Mouse (Mus musculus) regulatory T cell (primary cell): Measurements from ENCODE around the gene Heca.
"Not testable (repeated sequence)": the region's sequence is repeated elsewhere in the genome, so short reads cannot be mapped to it uniquely, and the experiment has no call there.

ENCODE experiments used
- in situ Hi-C: fragments of 300-600 bp; cut with MboI, MseI; formaldehyde crosslinking; loops from one replicate; pipeline ENCODE4 v1.15.1; 2025; ENCODE audit warnings: high pct_unique_total_duplicates

Gene Heca

DNA sequence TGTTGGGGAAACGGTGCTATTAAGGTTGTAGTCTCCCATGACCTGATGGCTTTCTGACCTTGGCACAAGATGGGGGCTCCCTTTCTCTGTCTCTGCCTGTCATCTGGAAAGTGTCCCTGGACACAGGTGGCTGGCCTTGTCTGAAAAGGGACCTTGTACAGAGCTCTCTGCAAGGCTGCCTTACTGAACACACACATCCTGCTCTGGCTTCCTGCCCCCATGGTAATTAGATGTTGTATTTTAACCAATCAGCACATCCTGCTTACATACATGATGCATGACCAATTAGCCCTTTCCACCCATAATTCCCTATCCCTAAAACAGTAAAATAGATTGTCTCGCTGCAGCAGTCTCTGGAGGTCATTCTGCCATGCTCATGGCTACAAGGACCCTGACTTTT is 67.1 kb downstream of the Heca start:
- in situ Hi-C loops, result no loop called here

DNA sequence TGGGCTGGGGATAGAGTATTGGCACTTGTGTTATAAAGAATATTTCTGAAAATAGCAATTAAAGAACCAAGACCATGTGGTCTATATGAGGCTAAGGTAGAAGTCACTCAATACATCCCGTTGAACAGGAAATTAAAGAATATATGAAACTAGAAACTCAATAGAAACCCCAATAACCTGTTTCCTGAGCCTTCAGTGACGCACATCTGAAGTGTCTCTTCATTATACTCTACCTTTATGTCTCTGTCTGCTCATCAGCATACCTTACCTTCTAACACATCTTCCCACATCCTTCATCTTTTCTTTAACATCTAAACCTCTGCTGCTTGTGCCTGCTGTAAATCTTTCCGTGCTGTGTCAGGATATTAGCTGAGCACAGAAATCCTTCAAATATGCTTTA is 67.8 kb downstream of the Heca start:
- in situ Hi-C loops, result no loop called here

DNA sequence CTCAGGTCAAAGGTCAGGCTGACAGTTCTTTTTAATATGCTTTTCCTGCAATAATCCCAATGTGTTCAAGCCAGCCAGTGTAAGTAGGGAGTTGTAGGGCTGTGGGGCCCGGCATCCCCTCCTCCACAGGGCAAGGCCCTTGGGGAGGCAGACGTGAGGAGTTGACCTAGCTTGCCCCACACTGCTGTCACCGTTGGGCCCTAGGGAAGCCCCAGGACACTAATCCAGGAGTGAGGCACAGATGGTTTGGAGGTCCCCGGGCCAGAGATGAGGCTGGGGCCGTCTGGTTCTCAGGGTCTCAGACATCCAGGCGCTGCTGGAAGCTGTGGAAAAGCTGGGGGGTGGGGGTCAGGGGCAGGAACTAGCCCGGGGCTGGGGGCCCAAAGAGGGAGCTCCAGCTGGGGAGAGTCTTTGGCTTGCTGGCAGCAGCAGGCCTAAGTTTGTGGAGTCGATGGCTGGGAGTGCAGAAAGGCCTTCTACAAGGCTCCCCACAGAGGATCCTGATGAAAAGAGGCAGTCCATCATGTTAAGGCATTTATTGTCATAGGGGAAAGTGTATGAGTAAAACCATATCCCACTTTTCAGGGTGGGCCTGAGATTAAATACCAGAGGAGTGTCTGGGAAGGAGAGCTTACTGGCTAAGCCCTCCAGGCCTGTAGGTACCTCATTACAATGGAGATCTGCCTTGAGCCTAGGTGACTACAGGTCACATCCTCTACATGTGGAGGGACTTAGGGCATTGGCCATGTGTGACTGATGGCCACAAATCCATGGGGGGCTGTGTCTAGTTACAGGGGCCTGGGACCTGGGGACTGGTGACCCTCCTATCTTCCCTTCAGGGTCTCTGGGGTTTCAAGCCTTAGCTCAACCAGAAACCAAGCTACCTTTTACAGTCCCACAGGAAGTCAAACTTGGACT is 69.6 kb downstream of the Heca start:
- in situ Hi-C loops, result no loop called here

DNA sequence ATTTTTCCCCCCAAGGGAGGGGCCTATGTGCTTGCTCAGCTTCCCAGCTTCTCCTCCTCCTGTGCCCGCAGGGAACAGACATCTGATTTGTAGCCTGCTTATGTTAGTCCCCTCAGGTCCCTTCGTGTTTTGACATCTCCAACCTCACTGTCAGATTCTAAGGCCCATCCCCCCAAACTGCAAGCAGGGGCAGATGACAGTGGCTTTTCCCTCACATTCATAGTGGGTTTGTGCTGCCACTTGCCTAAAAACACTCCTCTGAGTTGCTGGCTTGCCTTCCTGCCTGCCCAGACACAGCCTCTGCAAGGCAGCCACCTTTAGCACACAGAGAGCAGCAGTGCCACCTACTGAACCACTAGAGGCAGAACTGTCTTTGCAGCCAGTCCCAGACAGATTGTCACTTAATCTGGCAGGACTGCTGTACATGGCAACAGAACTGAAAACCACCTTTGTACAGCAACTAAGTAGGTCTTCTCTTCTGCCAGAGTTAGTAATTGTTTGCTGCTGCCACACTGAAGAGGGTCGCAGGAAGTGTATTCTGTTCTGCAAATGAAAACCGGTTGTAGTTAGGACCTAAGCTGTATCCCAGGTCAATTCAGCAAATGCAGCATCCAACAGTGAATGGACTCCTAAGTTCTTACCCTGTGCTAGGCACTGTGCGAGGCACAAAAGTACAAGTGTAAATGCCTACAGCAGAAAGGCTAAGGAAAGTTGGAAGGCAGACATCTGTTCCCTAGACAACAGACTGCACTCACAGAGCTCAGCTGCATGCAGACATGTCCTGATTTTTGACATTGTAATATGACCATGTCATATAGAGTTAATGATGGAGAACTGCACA is 77.8 kb downstream of the Heca start:
- in situ Hi-C loops, result loop anchor here (5.0 kb wide), 1 partner anchor 83 kb away; no protein-coding TSS in a partner anchor

DNA sequence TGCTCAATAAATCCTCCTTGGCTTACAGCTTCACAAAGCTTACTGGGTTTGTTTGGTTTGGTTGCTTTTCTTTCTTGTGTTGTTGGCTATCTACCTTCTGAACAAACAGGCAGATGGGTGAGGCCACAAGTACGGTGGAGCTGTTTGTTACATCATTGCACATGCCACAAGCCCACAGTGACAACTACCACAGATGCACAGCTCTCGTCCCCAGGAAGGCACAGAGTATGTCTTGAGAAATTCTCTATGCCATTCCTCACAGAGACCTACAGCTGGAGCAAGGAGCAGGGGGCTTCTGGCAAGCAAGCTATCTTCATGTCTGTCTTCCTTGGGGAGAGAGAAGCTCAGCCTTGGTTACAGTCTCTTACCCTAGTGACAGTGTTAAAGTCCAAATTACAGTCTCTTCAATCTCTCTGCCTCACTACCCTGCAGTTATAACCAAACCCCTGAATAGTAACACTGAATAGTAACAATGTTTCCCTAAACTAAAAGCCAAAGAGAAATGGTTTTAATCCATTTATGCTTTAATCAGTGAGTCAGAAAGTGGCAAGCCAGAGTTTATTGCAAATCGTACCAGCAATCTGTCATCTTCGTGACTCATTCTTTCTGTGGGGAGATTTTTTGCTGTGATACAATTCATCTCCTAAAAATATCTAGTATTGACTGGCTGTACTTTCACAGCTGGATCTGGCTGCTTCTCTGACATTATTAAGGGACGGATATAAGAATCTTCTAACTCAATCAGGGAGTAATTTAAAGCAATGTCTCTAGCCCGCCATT is 87.0 kb downstream of the Heca start:
- in situ Hi-C loops, result loop anchor here (5.0 kb wide), 1 partner anchor 124 kb away; no protein-coding TSS in a partner anchor

DNA sequence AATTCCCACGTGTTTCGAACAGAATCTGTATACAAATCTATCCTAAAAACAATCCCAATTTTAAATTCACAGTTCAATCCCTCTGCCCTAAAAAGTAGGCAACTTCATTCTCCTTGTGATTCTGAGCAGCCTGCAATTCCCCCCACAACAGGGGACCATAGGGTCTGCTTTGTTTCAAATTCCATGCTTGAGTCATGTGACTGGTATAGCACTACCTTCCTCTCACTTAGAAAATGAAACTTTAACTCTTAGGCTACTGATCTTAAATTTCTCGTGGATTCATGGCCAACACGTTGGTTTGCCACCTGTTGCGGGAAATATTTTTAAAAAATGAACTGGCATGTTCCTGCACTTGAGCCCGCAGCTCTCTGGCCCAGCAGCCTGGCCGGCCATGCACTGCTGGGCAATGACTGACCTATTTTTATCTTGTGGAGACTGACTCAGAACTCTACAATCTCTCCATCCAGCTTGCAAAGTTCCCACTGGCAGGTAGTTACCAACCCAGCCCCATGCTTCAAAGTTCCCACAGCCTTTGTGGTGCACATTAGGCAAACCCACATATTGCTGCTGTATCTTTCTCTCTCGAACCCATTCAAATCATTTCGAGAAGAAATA is 90.1 kb downstream of the Heca start:
- in situ Hi-C loops, result no loop called here

DNA sequence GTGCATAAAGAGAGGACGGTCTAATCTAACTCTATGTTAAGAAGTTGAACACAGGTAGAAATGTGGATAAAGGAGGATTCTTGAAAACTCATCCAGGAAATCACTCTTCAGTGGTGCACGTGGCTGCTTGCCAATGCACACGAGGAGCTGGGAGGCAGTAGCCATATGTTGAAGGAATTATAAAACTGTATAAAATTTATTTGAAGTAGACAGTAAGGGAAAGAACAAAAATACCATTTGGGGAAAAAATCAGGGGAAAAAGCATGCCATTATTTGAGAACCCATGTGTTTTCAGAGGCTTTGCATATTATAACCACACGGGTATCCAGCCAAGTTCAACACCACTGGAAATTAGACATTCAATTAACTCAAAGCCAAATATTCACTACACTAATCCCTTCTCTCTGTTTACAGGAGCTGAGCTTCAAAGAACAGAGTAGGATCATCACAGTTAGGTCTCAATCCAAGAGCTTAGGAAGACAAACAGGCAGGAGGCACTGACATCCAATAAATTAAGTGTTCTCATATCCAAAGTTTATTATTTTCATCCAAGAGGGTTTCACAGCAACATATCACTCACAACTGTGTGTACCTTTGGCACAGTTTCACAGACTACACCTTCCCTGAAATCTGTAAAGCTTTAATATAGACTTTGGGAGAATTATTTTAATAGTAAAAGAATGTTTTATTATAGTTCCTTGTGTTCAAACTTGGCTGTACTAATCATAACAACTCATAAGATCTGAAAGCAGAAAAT is 102.9 kb downstream of the Heca start:
- in situ Hi-C loops, result no loop called here

DNA sequence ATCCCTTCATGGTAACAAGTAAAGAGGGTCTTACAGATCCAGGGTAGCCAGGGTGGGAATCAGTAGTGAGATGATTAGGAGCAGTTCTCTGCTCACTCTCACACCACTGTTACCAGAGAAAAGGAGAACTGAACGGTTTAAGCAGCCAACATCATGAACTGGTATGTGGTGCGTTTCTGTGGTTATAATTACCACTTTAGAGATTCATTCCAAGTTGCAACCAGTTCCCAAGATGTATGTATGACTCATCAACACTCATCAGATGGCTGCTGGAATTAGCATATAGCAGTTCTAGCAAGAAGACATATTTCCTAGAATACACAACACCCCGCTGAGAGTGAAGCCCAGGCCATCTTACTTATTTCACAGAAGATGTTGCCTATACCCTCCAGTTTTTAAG is 105.8 kb downstream of the Heca start:
- in situ Hi-C loops, result no loop called here

DNA sequence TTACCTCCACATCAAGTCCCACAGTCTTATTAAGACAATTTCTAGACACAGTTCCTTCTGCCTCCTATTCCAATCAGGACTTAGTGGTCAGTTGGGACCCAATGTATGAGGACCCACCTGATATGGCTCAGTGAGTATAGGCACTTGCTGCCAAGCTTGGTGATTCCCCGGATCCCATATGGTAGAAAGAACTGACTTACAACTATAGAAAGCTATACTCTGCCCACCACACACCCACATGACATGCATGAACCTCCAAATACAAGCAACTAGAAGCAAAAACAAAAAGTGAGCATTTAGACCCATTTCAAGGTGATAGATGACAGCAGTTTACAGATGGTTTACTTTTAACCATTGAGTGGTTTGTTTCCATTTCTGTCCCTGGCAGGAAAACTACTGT is 111.6 kb downstream of the Heca start:
- in situ Hi-C loops, result no loop called here

DNA sequence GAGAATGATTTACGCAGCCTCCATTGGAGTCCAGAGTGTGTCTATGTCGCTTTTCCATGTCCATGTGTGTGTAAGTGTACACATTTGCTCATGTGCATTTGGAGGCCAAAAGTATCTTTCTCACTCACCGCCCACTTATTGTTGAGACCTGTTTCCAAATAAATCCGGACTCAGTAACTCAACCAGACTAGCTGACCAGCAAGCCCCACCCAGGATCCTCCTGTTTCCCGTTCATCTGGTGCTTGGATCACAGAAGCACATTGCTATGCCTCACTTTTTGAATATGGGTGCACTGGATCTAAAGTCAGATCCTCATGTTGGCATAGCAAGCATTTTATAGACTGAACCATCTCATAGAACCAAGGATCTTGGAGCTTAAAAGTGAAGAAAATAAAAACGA is 112.8 kb downstream of the Heca start:
- in situ Hi-C loops, result no loop called here

DNA sequence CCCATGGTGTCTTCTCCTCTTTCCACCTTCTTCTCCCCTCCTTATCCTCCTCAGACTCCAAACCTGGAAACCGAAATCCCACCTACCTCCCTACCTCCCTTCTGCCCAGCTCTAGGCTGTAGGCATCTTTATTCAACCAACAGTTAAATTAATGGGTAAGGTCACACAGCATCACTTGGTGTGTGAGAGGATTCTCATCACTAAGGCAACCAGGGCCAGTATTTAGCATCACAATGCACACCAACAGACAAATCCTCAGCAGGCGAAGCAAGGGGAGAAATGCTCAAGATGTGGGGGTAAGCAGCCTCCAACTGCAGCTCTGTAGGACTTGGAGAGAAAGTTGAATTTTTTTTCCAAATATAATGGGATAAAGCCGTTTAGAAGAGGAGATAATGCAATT is 116.8 kb downstream of the Heca start:
- in situ Hi-C loops, result no loop called here

DNA sequence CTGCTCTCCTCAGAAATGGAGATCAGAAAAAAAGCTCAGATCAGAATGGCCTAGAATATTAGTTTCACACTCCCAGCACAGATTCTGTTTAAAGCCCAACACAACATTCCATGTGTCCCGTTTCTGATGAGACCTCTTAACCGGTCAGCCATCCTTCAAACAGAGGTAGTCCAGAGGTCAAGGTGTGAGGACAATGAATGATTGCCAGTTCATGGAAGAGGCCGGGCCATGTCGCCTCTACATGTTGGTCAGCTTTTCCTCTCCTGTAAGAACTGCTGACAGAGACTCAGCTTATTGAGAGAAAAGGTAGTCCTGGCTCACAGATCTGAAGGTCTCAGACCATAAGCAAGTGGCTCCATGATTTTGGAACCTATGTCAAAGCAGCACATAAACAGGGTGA is 118.7 kb downstream of the Heca start:
- in situ Hi-C loops, result no loop called here

DNA sequence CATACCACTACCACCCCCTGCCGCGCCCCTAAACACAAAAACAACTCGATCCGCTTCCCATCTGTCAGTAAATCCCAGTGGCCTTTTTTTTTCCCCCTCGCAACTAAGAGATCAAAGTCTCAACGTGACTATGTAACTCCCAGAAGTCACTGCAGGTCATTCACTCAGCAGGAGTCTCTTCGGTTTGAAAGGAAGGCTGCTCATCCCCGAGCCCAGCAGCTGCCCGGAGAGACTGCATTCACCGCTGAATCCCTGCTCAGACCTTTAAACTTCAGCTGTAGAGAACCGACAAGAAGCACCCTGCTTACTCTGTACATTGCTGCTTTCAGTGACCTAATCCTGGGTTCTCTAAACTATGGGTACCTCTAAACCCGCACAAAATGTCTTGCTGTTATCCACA is 120.5 kb downstream of the Heca start:
- in situ Hi-C loops, result no loop called here

DNA sequence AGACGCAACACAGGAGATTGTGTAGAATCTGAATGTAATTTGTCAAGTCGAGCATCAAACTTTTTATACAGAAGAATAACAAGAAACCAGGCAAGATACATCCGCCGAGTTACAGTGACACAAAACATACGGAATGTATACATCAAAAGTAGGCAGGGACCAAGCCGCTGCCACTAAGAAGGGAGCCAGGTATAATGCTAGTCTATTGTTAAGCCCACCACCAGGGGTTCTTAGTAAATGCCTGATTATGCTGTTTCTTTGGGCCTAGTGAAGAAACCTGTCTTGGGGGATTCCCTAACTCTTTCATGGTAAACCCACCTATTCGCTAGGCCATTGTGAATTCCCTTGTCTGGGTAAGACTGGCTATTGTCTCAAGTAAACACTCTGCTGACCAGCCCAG is 127.4 kb downstream of the Heca start:
- in situ Hi-C loops, result not testable (repeated sequence)
